Mouse (Mus musculus): ENCODE data around the gene Vps33a. TPM values are rescaled to one million over a fixed set of nuclear protein-coding genes. Genes with fewer than 3 reads are reported as not detected.

The Vps33a gene
- polyA plus RNA-seq, 1 experiment = 7.8 TPM

DNA sequence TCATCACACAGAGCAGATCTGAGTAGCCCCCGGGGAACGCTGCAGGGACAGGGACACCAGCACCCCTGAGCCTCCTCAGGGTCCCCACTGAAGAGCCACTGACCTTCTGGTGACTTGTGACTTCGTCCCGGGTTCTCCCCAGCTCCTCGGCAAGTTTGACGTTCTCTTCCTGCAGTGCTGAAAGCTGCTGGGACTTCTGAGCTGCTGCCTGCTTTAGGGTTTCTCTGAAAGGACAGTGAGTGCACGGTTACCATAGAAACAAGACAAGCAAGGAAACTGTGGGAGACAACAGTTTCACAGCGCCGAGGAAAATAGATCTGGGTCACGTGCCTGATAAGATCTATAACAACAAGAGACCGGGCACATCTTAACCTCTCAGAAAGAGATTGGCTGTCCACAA is 30.7 kb upstream of the Vps33a start:
- WGBS = 58% methylated on average over 11 of the region's 11 CpGs
- TF ChIP-seq CTCF (IDR thresholded peaks at IDR 0.05; ENCODE audit: extremely low read depth, insufficient read length, insufficient replicate concordance, low read depth, low read length) (no peak), POLR2A (IDR thresholded peaks at IDR 0.05; ENCODE audit: low read depth, low read length) (no peak)
- H3K27me3 ChIP-seq (ENCODE audit: control insufficient read depth, insufficient read depth, low read length) = no peaks in the 10 kb centered on the region
- peaks cover 30% of the 10 kb centered on the region for H3K36me3 ChIP-seq (ENCODE audit: control insufficient read depth, insufficient read depth, low read length)
- no peaks in the 10 kb centered on the region for H3K4me1 ChIP-seq (ENCODE audit: control insufficient read depth, insufficient read depth, insufficient read length, low read length)
- H3K4me3 ChIP-seq (ENCODE audit: low read depth, low read length) = no peak overlapping the region
- H3K27ac ChIP-seq (ENCODE audit: insufficient read depth, low read depth, low read length) = no peak overlapping the region

DNA sequence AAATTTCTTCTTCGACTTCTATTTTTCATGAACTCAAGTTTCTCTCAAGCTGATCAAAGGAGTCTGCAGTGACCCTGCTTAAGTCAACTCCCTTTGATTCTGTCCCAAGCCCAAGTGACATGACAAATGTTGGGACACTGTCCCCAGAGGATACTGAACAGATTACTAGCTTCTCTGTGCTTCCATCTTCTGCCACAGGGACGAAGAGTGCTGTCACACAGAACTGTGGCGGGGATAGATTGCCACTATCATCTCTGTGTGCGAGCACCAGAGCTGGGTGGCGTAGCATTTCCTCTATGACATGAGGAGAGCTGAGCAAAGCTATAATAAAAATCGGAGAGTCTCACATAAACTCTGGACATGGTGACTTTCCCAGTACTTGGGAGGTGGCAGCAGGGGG is 29.3 kb upstream of the Vps33a start:
- TF ChIP-seq POLR2A (IDR thresholded peaks at IDR 0.05; ENCODE audit: low read depth, low read length) = no peak
- no peak for TF ChIP-seq CTCF (IDR thresholded peaks at IDR 0.05; ENCODE audit: extremely low read depth, insufficient read length, insufficient replicate concordance, low read depth, low read length)
- H3K4me1 ChIP-seq (ENCODE audit: control insufficient read depth, insufficient read depth, insufficient read length, low read length) = no peaks in the 10 kb centered on the region

DNA sequence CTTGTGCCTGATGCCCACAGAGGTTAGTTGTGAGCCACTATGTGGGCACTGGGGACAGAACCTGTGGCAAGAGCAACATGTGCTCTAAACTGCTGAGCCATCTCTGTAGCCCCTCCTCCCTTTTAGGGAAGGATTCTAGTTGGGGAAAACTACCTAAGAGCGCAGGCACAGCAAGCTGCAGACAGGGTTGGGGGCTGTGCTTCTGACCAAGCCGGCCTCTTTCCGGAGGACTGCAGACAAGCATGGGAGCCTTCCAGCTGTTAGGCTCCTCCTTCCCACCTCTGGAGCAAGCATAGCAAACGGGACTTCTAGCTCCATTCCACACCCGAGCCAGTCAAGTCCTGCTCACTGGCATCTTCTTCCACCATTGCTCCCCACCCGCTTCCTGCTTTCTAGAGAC is 26.5 kb upstream of the Vps33a start:
- Histone ChIP-seq H3K27me3 (ENCODE audit: control insufficient read depth, insufficient read depth, low read length) (no peaks in the 10 kb centered on the region), H3K27ac (ENCODE audit: insufficient read depth, low read depth, low read length) (no peak overlapping the region), H3K4me3 (ENCODE audit: low read depth, low read length) (no peak overlapping the region), H3K36me3 (ENCODE audit: control insufficient read depth, insufficient read depth, low read length) (peaks cover 25% of the 10 kb centered on the region), H3K4me1 (ENCODE audit: control insufficient read depth, insufficient read depth, insufficient read length, low read length) (no peaks in the 10 kb centered on the region)
- 73% methylated on average over 6 of the region's 6 CpGs for WGBS
- TF ChIP-seq POLR2A (IDR thresholded peaks at IDR 0.05; ENCODE audit: low read depth, low read length) = no peak
- TF ChIP-seq CTCF (IDR thresholded peaks at IDR 0.05; ENCODE audit: extremely low read depth, insufficient read length, insufficient replicate concordance, low read depth, low read length) = no peak

More for the DNA sequence above, 29.3 kb upstream of the Vps33a start:
- WGBS = 87% methylated on average over 6 of the region's 6 CpGs
- Histone ChIP-seq H3K36me3 (ENCODE audit: control insufficient read depth, insufficient read depth, low read length) (peaks cover 28% of the 10 kb centered on the region), H3K4me3 (ENCODE audit: low read depth, low read length) (no peak overlapping the region), H3K27me3 (ENCODE audit: control insufficient read depth, insufficient read depth, low read length) (no peaks in the 10 kb centered on the region), H3K27ac (ENCODE audit: insufficient read depth, low read depth, low read length) (no peak overlapping the region)

DNA sequence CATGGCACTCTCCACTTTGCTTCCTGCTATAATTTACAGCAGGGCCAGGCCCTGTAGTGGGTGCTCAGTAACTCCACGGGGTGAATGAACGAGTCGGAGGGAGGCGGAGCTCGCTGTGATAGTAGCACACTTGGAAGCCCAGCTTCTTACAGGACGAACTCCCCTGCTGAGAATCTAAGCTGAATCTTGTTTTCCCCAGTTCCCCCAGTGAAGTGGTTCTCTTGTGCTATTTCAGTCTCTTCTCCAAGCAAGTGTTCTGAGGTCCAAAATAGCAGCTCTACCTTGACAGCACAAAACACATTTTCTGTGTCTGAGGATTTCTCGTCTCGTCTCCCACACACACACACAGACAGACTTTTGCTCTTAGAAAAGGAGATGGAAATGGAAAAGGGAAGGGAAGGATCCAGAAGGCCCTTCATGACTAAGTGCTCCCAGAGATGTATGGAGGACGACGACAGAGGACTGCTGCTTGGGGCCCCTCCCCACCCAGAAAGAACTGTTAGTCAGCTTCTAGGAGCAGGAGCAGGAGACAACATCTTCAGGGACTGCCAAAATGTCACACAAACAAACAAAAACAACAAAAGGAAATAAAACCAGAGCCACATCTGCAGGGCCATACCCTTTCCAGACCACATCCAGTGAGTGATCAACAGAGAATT is 20.9 kb upstream of the Vps33a start:
- no peaks in the 10 kb centered on the region for H3K27me3 ChIP-seq (ENCODE audit: control insufficient read depth, insufficient read depth, low read length)
- no peaks in the 10 kb centered on the region for H3K4me1 ChIP-seq (ENCODE audit: control insufficient read depth, insufficient read depth, insufficient read length, low read length)
- TF ChIP-seq CTCF (IDR thresholded peaks at IDR 0.05; ENCODE audit: extremely low read depth, insufficient read length, insufficient replicate concordance, low read depth, low read length) (no peak), POLR2A (IDR thresholded peaks at IDR 0.05; ENCODE audit: low read depth, low read length) (no peak)
- no peak overlapping the region for H3K27ac ChIP-seq (ENCODE audit: insufficient read depth, low read depth, low read length)
- H3K36me3 ChIP-seq (ENCODE audit: control insufficient read depth, insufficient read depth, low read length) = peaks cover 19% of the 10 kb centered on the region
- 81% methylated on average over 10 of the region's 10 CpGs for WGBS
- H3K4me3 ChIP-seq (ENCODE audit: low read depth, low read length) = no peak overlapping the region

DNA sequence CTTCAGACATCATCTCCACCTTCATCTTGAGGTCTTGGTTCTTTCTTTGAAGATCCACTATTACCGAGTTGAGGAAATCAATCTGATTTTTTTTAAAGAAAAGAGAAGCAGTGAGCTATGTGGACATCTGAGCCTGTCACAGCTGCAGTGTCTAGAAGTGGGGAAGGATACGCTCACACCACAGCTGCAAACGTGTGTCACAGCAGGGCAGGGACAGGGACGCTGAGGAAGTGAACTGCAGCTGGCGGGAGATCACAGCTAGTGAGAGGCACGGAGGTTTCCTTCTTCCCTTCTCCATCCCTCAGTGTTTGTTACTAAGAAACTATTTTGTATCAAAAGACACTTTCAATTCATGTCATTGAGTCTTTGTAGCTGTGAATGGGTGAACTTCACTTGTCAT is 7.2 kb upstream of the Vps33a start:
- no peaks in the 10 kb centered on the region for H3K4me1 ChIP-seq (ENCODE audit: control insufficient read depth, insufficient read depth, insufficient read length, low read length)
- 83% methylated on average over 6 of the region's 6 CpGs for WGBS
- no peak overlapping the region for H3K27ac ChIP-seq (ENCODE audit: insufficient read depth, low read depth, low read length)

DNA sequence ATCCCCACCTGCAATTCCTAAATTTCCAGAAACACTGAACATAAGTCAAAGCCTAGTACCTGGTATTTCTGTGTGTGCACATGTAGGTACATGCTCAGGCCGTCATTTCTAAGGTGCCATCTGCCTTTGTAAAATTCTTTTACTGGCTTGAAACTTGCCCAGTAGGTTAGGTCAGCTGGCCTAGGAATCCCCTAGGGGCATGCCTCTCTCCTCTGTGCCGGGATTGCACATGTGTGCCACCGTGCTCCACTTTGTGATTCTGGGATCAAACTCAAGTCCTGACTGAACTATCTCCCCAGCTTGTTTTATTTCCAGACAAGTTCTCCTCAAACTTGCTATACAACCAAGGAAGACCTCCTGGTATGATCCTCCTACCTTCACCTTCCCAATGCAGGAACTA is 3.9 kb upstream of the Vps33a start:
- no peaks in the 10 kb centered on the region for H3K27me3 ChIP-seq (ENCODE audit: control insufficient read depth, insufficient read depth, low read length)
- H3K36me3 ChIP-seq (ENCODE audit: control insufficient read depth, insufficient read depth, low read length) = peaks cover 12% of the 10 kb centered on the region
- H3K27ac ChIP-seq (ENCODE audit: insufficient read depth, low read depth, low read length) = no peak overlapping the region
- H3K4me1 ChIP-seq (ENCODE audit: control insufficient read depth, insufficient read depth, insufficient read length, low read length) = no peaks in the 10 kb centered on the region
- TF ChIP-seq CTCF (IDR thresholded peaks at IDR 0.05; ENCODE audit: extremely low read depth, insufficient read length, insufficient replicate concordance, low read depth, low read length) = no peak
- TF ChIP-seq POLR2A (IDR thresholded peaks at IDR 0.05; ENCODE audit: low read depth, low read length) = no peak
- 88% methylated on average over 3 of the region's 3 CpGs for WGBS
- H3K4me3 ChIP-seq (ENCODE audit: low read depth, low read length) = no peak overlapping the region

More for the DNA sequence above, 7.2 kb upstream of the Vps33a start:
- no peak overlapping the region for H3K4me3 ChIP-seq (ENCODE audit: low read depth, low read length)
- no peaks in the 10 kb centered on the region for H3K27me3 ChIP-seq (ENCODE audit: control insufficient read depth, insufficient read depth, low read length)
- TF ChIP-seq CTCF (IDR thresholded peaks at IDR 0.05; ENCODE audit: extremely low read depth, insufficient read length, insufficient replicate concordance, low read depth, low read length) = no peak
- TF ChIP-seq POLR2A (IDR thresholded peaks at IDR 0.05; ENCODE audit: low read depth, low read length) = no peak
- H3K36me3 ChIP-seq (ENCODE audit: control insufficient read depth, insufficient read depth, low read length) = peaks cover 25% of the 10 kb centered on the region

DNA sequence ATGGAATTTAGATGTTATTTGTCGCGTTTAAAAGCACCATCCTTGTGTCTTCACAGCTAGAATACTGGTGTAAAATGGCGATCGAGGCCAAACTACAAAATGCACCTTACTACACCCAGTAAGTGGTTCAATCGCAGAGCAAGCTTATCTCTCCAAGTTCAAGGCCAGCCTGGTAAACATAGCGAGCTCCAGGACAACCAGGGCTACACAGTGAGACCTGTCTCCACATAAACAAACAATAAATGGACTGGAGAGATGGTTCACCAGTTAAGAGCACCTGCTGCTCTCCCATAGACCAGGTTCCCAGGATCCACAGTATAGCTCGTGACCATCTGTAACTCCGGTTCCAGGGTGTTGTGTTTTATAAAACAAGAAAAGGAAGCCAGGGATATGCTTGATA is 524 bp upstream of the Vps33a start:
- Histone ChIP-seq H3K27me3 (ENCODE audit: control insufficient read depth, insufficient read depth, low read length) (no peaks in the 10 kb centered on the region), H3K4me3 (ENCODE audit: low read depth, low read length) (peak overlapping the region; percentile 91), H3K4me1 (ENCODE audit: control insufficient read depth, insufficient read depth, insufficient read length, low read length) (no peaks in the 10 kb centered on the region), H3K27ac (ENCODE audit: insufficient read depth, low read depth, low read length) (no peak overlapping the region), H3K36me3 (ENCODE audit: control insufficient read depth, insufficient read depth, low read length) (peaks cover 15% of the 10 kb centered on the region)
- WGBS = 47% methylated on average over 8 of the region's 8 CpGs
- no peak for TF ChIP-seq POLR2A (IDR thresholded peaks at IDR 0.05; ENCODE audit: low read depth, low read length)
- no peak for TF ChIP-seq CTCF (IDR thresholded peaks at IDR 0.05; ENCODE audit: extremely low read depth, insufficient read length, insufficient replicate concordance, low read depth, low read length)

Data from small intestine, adult 2 months (tissue).